Mouse (Mus musculus): ENCODE measurements around the gene Rgs14.

The Rgs14 gene

DNA sequence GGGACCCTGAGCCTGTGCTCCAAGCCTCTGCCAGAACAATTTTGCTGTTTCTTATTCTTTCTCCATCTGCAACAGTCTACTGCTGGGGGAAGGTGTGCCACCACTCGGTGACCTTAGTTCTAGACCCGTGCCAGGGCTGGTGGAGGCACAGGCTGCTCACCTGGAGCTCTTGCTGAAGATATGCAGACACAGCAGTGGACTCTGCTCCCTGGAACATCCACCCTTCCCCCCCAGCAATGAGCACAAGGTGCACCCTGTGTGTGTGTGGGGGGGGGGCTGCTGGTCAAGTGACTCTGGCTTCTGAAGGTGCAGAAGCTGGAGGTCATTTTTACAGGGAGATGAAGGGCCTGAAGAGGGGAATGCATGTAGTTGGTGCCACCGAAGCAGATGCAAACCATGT, 21.1 kb downstream of the Rgs14 start:
- 0 out of 2 replicates have a peak, but pooled peaks cover 3% of the 10 kb centered on the region for H3K9me3 ChIP-seq (ENCODE audit: low read length)
- no peaks in the 10 kb centered on the region for H3K36me3 ChIP-seq (ENCODE audit: insufficient read depth, low read length)
- peaks cover 16% of the 10 kb centered on the region for H3K4me1 ChIP-seq (replicated peaks; ENCODE audit: low read depth, low read length)
- TF ChIP-seq CTCF (conservative IDR thresholded peaks at IDR 0.05; ENCODE audit: low read length) = no peak
- H3K27me3 ChIP-seq (ENCODE audit: insufficient read depth, low read length) = 0 out of 2 replicates have a peak, but pooled peaks cover 3% of the 10 kb centered on the region
- H3K4me3 ChIP-seq (replicated peaks; ENCODE audit: low read length) = no peak overlapping the region

GRCm38 (mm10) chr13:55391626-55392029, 22.1 kb downstream of the Rgs14 start:
- Histone ChIP-seq H3K27me3 (ENCODE audit: insufficient read depth, low read length) (peaks cover 6% of the 10 kb centered on the region; the same call in 1 of the 2 replicates), H3K36me3 (ENCODE audit: insufficient read depth, low read length) (no peaks in the 10 kb centered on the region), H3K4me3 (replicated peaks; ENCODE audit: low read length) (no peak overlapping the region), H3K9me3 (ENCODE audit: low read length) (no peaks in the 10 kb centered on the region), H3K4me1 (replicated peaks; ENCODE audit: low read depth, low read length) (peaks cover 16% of the 10 kb centered on the region)
- no peak for TF ChIP-seq CTCF (conservative IDR thresholded peaks at IDR 0.05; ENCODE audit: low read length)
- TF ChIP-seq NANOG (IDR thresholded peaks at IDR 0.05; ENCODE audit: borderline replicate concordance, low read length) = no peak

DNA sequence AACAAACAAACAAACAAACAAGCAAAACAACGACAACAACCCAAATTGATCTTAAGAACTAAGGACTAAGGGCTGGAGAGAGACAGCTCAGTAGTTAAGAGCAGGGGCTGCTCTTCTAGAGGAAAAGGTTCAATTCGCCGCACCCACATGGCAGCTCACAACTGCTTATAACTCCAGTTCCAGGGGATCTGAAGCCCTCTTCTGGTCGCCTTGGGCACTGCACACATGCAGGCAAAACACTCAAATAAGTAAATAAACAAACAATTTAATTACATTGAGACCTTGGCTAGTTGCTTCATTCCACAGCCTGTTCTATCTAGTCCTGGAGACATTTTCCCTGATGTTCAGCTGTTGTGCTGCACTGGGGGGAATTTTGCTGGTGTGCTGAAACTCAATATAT, 23.4 kb downstream of the Rgs14 start:
- H3K9me3 ChIP-seq (ENCODE audit: low read length) = no peaks in the 10 kb centered on the region
- peaks cover 16% of the 10 kb centered on the region for H3K4me1 ChIP-seq (replicated peaks; ENCODE audit: low read depth, low read length)
- no peak overlapping the region for H3K4me3 ChIP-seq (replicated peaks; ENCODE audit: low read length)
- peaks cover 11% of the 10 kb centered on the region for H3K27me3 ChIP-seq (ENCODE audit: insufficient read depth, low read length)
- H3K36me3 ChIP-seq (ENCODE audit: insufficient read depth, low read length) = no peaks in the 10 kb centered on the region
- no peak for TF ChIP-seq NANOG (IDR thresholded peaks at IDR 0.05; ENCODE audit: borderline replicate concordance, low read length)
- peak; percentile 92 for TF ChIP-seq CTCF (conservative IDR thresholded peaks at IDR 0.05; ENCODE audit: low read length)
- no peak for TF ChIP-seq POU5F1 (IDR thresholded peaks at IDR 0.05; ENCODE audit: borderline replicate concordance, low read length)

DNA sequence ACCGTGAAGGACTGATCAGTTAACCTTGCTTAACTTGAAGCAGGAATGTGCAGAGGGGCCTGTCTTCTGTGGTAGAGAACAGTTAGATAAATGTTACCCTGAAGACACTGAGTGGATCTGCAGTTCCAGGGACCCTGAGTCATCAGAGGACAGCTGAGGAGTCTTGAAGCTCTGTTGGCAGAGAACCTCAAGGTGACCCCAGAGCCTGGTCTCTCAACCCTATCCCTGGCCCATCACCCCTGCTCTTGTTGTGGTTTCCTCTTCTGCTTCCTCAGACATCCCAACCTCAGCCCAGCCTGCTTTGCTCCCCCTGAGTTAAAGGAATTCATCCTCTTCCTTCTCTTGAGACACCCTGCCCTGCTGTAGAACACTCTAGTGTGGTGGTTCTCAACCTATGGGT, 28.6 kb downstream of the Rgs14 start, which contains the start of gene Slc34a1:
TSS of gene Slc34a1 (plus strand) at position 100 of the 400 bp plus-strand sequence.
- Histone ChIP-seq H3K4me1 (replicated peaks; ENCODE audit: low read depth, low read length) (peaks cover 17% of the 10 kb centered on the region), H3K36me3 (ENCODE audit: insufficient read depth, low read length) (no peaks in the 10 kb centered on the region), H3K9me3 (ENCODE audit: low read length) (no peaks in the 10 kb centered on the region), H3K4me3 (replicated peaks; ENCODE audit: low read length) (no peak within 1 kb of the TSS), H3K27me3 (ENCODE audit: insufficient read depth, low read length) (peaks cover 36% of the 10 kb centered on the region)
- TF ChIP-seq POU5F1 (IDR thresholded peaks at IDR 0.05; ENCODE audit: borderline replicate concordance, low read length) (no peak), CTCF (conservative IDR thresholded peaks at IDR 0.05; ENCODE audit: low read length) (no peak), NANOG (IDR thresholded peaks at IDR 0.05; ENCODE audit: borderline replicate concordance, low read length) (no peak)

GRCm38 (mm10) chr13:55399300-55400038, 29.9 kb downstream of the Rgs14 start:
- peaks cover under 1% of the 10 kb centered on the region; the same call in 1 of the 2 replicates for H3K9me3 ChIP-seq (ENCODE audit: low read length)
- TF ChIP-seq NANOG (IDR thresholded peaks at IDR 0.05; ENCODE audit: borderline replicate concordance, low read length) (no peak), CTCF (conservative IDR thresholded peaks at IDR 0.05; ENCODE audit: low read length) (no peak), POU5F1 (IDR thresholded peaks at IDR 0.05; ENCODE audit: borderline replicate concordance, low read length) (no peak)
- H3K27me3 ChIP-seq (ENCODE audit: insufficient read depth, low read length) = peaks cover 45% of the 10 kb centered on the region
- H3K36me3 ChIP-seq (ENCODE audit: insufficient read depth, low read length) = no peaks in the 10 kb centered on the region
- H3K4me3 ChIP-seq (replicated peaks; ENCODE audit: low read length) = no peak overlapping the region
- peaks cover 11% of the 10 kb centered on the region for H3K4me1 ChIP-seq (replicated peaks; ENCODE audit: low read depth, low read length)

DNA sequence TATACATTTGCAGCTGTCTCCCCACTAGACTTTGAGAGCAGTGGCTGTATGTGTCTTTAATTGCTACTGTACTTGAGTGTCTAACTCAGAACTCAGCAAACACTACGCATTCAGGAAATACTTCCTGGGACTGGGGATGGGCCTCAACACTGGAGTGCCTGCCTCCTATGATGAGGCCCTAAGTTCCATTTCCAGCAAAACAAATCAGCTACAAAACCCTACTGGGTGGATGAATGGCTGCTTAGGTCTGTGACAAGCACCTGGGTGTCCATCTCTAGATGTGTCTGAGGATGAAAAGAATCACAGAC, 30.5 kb downstream of the Rgs14 start:
- Histone ChIP-seq H3K9me3 (ENCODE audit: low read length) (peaks cover 6% of the 10 kb centered on the region; the same call in 1 of the 2 replicates), H3K4me3 (replicated peaks; ENCODE audit: low read length) (no peak overlapping the region), H3K27me3 (ENCODE audit: insufficient read depth, low read length) (peaks cover 49% of the 10 kb centered on the region), H3K36me3 (ENCODE audit: insufficient read depth, low read length) (no peaks in the 10 kb centered on the region), H3K4me1 (replicated peaks; ENCODE audit: low read depth, low read length) (peaks cover 7% of the 10 kb centered on the region)
- TF ChIP-seq NANOG (IDR thresholded peaks at IDR 0.05; ENCODE audit: borderline replicate concordance, low read length) (no peak), CTCF (conservative IDR thresholded peaks at IDR 0.05; ENCODE audit: low read length) (no peak), POU5F1 (IDR thresholded peaks at IDR 0.05; ENCODE audit: borderline replicate concordance, low read length) (no peak)

DNA sequence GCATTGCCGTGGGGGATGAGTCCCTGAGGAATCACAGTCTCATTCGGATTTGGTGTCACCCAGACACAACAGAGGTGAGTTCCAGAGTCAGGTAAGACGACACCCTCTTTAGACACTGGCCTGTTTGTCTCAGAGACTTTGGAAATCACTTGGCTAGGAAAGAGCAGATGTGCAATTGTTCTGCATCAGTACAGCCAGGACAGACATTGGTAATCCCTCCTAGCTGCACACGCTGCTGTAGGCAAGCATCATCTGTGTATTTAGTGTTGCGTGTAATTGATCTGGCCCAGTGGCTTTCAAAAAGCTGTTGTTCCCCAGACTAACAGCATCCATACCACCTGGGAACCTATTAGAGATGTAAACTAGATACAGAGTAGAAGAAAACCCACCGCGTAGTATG, 33.7 kb downstream of the Rgs14 start:
- H3K27me3 ChIP-seq (ENCODE audit: insufficient read depth, low read length) = peaks cover 66% of the 10 kb centered on the region
- TF ChIP-seq NANOG (IDR thresholded peaks at IDR 0.05; ENCODE audit: borderline replicate concordance, low read length) = no peak
- TF ChIP-seq POU5F1 (IDR thresholded peaks at IDR 0.05; ENCODE audit: borderline replicate concordance, low read length) = no peak
- TF ChIP-seq CTCF (conservative IDR thresholded peaks at IDR 0.05; ENCODE audit: low read length) = no peak
- no peak overlapping the region for H3K4me3 ChIP-seq (replicated peaks; ENCODE audit: low read length)
- peaks cover 7% of the 10 kb centered on the region; the same call in 1 of the 2 replicates for H3K9me3 ChIP-seq (ENCODE audit: low read length)
- no peaks in the 10 kb centered on the region for H3K36me3 ChIP-seq (ENCODE audit: insufficient read depth, low read length)
- H3K4me1 ChIP-seq (replicated peaks; ENCODE audit: low read depth, low read length) = peaks cover 13% of the 10 kb centered on the region

DNA sequence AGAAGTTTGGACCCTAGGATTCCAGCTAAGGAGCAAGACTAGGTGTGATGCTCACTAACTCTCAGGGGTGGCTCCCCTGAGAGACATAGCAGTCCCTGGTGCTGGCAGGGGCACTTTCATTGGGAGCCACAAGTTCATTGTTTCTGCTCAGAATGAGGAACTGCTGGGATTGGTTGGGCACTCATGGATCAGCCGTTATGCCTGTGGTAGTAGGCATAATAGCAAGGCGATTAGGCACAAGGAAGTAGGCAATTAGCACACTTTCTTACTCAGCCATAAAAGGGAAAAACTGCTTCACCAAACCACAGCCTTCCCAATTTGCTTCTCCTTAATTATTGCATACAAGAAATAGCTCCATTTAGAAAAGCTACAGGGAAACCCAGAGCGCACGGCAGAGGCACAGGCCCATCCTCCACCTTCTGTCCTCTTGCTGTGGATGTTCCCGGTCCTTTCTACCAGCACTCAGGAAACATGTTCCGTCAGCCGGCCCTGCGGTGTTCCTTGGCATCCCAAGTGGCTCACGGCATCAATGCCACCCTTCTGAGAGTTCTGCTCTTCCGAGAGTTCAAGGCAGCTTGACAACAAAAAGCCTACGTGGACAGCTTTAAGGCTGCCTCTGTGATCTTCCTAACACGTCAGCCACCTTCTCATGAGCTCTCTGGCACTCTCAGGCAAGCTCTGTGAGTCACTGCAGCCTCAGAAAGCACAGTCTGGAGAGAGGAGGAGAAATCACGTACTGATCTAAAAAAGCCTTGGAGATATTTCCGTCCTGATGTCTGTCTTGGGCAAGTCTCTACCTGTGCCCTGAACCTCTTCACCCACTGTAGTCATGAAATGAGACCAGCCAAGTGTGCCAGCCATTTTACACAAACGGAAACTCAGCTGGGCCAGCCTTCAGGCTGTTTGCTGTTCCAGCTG, 34.7 kb downstream of the Rgs14 start:
- Histone ChIP-seq H3K4me1 (replicated peaks; ENCODE audit: low read depth, low read length) (peaks cover 16% of the 10 kb centered on the region), H3K27me3 (ENCODE audit: insufficient read depth, low read length) (peaks cover 69% of the 10 kb centered on the region), H3K4me3 (replicated peaks; ENCODE audit: low read length) (no peak overlapping the region), H3K36me3 (ENCODE audit: insufficient read depth, low read length) (no peaks in the 10 kb centered on the region), H3K9me3 (ENCODE audit: low read length) (peaks cover 7% of the 10 kb centered on the region; the same call in 1 of the 2 replicates)
- TF ChIP-seq NANOG (IDR thresholded peaks at IDR 0.05; ENCODE audit: borderline replicate concordance, low read length) (no peak), POU5F1 (IDR thresholded peaks at IDR 0.05; ENCODE audit: borderline replicate concordance, low read length) (no peak), CTCF (conservative IDR thresholded peaks at IDR 0.05; ENCODE audit: low read length) (no peak)
